Mouse (Mus musculus): ENCODE results near the gene Olfr1282.

DNA sequence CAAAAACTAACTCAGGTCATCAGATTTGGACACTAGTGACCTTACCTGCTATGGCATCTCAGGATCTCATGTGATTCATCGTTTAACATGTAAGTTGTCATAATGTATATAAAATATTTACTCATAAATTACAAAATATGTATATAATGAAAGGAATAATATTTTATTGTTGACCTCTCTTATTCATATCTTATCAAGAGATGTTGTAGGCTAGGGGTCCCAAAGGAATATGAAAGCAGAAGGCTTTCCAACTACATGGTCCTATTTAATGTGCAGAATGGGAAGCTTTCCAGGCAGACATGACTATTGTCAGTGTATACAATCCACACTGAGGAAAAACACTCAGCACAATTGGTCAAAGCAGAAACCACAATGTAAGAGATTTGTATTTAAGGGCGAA lies 30.6 kb upstream of the Olfr1282 start, which contains the start of gene Olfr1283:
- no peak for TF ChIP-seq CHD2 (IDR thresholded peaks at IDR 0.05; ENCODE audit: low read depth, low read length)
- TF ChIP-seq ZC3H11A (IDR thresholded peaks at IDR 0.05; ENCODE audit: borderline replicate concordance, low read depth, low read length): no peak
- TF ChIP-seq HCFC1 (IDR thresholded peaks at IDR 0.05; ENCODE audit: borderline replicate concordance, insufficient read depth, low read length): no peak
- no peak for TF ChIP-seq MAFK (IDR thresholded peaks at IDR 0.05; ENCODE audit: insufficient read depth, low read depth, low read length)

All from ES-E14 (cell line).